Mouse (Mus musculus) CD4-positive, CD25-positive, alpha-beta regulatory T cell, adult 9 weeks (primary cell): Measurements from ENCODE around the gene Mbnl2. TPM values are rescaled to one million over a fixed set of nuclear protein-coding genes. Genes with fewer than 3 reads are reported as not detected.

Experiments
- polyA plus RNA-seq: library from polyadenylated mRNA; unstranded; fragments of 100-300 nt; shearing (Covaris generic); gene quantifications from one replicate; pipeline ENCODE4 v1.2.1, GENCODE M21; 2017

Mbnl2 gene
- polyA plus RNA-seq, result 65.1 TPM

GRCm38 (mm10) chr14:120275246-120276238, at the start of gene Mbnl2:
TSS of gene Mbnl2 (plus strand) at chr14:120275669.

GRCm38 (mm10) chr14:120477982-120478568, 202.6 kb downstream of the Mbnl2 start, which contains the start of gene Rap2a:
TSS of gene Rap2a (plus strand) at chr14:120478444.

Other genes starting within 250 kb of the Mbnl2 start
- not detected for gene Oxgr1, start 233.2 kb upstream of the Mbnl2 start, polyA plus RNA-seq
- gene Rap2a, start 202.8 kb downstream of the Mbnl2 start, polyA plus RNA-seq, result 0.61 TPM